Mouse (Mus musculus) A20 (cell line): Measurements from ENCODE around the gene Zscan22.
"Not testable (repeated sequence)": the region's sequence is repeated elsewhere in the genome, so short reads cannot be mapped to it uniquely, and the experiment has no call there.

Source experiments
- DNase-seq: peaks from one replicate; pipeline ENCODE4 v3.0.0-alpha.2; 2011; ENCODE audit warnings: low read depth, low spot score

Gene Zscan22

DNA sequence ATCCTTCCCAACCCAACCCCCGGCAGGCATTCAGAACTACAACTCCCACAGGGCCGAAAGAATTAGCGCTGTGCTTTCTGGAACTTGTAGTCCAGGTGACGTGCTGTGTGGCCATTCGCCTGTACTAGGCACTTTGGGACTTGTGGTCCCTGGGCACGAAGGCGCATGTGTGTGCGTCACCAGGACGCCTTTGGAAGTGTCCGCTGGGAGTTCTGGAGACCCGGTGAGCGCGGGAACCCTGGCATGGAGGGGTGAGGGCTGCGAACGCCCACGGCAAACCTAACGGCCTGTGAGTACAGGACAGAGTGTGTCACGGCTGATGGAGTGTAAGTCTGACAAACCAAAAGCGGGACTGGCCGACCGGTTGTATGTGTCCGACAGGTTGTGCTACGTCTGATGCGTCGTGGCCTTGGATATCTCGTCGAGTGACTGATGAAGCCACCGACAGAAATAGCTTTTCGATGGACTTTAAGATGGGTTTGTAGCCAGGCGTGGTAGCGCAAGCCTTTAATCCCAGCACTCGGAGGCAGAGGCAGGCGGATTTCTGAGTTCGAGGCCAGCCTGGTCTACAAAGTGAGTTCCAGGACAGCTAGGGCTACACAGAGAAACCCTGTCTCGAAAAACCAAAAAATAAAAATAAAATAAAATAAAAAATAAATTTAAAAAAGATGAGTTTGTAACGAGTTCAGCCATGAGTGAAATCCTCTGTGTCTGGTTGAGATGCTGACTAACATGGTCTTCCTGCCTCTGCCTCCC lies at the start of gene Zscan22:
Zscan22 (plus strand) TSS at position 161 of the 756 bp plus-strand sequence.
- DNase-seq: peak; percentile 87

DNA sequence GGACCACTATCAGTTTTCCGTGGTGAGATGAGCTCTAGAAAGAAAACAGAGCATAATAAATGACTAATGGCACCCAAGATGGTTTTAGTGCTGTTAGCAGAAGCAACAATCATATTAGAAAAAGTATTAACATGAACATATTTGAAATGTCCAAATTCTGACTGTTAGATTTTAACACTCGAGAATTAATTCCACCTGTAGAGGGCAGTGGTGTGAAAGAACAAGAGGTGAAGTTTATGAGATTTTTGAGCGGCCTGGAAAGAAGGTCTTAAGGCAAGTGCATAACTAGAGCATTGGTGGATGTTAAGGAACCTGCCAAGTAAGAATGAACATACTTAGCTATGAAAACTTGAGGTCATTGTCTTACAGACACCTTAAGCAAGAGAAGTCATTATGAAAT lies 23.3 kb upstream of the Zscan22 start:
- peak; percentile 59 for DNase-seq

DNA sequence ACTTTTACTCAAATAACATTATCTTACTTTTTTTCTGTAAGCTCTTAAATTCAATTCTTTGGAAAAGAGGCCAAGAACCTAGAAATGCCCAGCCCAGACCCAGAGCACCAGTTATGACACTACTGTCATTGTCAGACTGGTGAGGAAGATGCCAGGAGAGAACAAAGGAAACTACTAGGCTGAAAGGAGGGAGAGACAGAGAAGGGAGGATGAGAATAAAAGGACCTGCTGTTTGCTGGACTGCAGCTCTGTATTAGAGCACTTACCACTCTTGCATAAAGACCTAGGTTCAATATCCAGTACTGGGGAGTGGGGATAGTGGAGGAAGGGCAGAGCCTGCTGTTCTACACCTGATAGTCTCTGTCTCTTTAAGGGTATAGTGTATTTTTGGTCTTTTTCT lies 17.6 kb upstream of the Zscan22 start:
- no peak for DNase-seq

DNA sequence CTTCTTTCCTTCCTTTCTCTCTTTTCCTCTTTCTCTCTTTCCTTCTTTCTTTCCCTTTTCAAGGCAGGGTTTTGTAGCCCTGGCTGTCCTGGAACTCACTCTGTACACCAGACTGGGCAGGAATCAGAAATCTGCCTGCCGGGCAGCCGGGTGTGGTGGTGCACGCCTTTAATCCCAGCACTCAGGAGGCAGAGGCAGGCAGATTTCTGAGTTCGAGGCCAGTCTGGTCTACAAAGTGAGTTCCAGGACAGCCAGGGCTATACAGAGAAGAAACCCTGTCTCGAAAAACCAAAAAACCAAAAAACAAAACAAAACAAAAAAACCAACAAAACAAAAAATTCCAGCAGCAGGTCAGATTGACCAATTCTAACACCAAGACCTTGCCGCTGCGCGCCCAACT lies 17.1 kb upstream of the Zscan22 start:
- not testable (repeated sequence) for DNase-seq

DNA sequence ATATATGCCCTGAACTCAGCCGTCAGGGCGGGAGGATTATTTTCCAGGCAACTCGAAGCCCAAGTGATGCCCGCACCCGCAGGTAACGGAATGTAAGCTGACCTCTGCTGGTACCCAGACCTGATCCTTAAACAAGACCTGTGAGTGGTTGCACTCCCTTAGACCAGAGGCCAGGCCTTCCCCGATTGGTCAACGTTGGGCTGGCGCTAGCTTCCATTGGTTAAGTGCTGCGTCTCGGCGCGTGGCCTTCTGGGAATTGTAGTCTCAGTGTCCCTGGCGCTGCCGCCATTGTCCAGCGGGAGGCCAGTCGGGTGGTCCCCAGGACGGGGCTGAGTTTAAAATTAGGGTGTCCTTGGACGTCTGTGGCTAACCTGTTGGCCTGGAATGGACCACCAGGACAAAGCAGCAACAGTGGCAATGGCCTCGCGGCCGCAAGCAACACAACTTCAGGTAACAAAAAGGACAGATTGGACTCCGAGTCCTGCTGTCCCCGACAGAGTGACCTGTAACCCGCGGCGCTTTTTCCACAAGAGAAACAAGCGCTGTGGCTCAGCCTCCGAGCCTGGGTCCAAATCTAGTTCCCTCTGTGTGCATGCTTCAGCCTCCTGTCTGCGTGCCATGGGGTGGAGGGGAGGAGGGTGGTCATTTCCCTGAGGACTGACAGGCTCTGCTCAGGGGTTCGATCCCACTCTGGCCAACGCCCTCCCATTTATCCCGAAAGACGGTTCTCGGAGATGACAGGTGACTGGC lies 16.5 kb upstream of the Zscan22 start, which contains the start of gene Zfp128:
Zfp128 (plus strand) TSS at position 267 of the 750 bp plus-strand sequence.
- peak; percentile 95 for DNase-seq

DNA sequence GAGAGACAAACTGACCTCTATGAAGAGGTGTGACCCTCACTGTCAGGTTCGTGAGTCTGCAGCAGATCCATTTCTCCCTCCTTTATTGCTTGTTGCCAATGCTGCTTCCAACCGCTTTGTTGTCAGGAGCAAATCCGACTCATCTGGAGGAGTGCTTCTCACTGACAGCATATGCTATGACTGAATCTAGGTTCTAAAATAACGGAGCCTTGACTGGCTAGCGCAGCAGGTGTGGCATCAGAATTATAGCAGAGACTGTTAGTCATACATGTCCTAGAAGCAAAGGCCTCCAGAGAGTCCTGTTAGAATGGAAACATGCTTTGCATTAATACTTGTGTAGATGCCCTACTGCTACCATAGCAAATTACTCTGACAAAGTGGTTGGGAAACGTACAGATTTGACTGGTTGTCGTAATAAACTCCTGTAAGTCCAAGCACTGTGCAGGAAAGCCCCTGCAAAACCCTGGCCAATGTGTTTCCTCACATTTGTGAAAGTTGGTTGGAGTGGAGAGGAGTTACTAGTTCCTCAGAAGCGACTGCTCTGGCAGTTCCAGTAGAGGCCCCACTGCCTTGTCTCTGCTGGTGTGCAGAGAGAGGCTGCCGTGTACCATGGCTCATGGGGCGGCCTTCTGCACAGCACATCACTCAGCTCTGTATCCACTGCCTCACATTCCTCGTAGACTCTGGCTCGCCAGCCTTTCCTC lies 10.9 kb upstream of the Zscan22 start:
- no peak for DNase-seq

DNA sequence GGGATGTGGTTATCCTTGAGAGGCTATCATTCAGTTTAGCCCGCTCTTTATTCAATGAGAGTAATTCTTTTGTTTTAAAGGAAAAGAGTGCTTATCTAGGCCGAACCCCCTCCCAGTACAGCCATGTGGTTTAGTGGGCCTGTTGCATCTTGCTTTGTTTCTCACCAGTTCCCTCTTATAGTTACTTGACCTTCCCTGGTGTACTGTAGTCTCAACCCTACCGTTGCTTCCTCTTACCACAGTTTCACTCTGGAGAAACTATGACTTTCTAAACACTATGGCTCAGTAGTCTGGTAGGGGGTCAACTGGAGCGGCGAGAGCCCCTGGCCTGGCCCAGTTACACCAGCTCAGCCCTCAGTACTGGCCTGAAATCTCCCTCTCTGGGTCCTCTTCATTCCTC lies 10.0 kb upstream of the Zscan22 start:
- DNase-seq: no peak

DNA sequence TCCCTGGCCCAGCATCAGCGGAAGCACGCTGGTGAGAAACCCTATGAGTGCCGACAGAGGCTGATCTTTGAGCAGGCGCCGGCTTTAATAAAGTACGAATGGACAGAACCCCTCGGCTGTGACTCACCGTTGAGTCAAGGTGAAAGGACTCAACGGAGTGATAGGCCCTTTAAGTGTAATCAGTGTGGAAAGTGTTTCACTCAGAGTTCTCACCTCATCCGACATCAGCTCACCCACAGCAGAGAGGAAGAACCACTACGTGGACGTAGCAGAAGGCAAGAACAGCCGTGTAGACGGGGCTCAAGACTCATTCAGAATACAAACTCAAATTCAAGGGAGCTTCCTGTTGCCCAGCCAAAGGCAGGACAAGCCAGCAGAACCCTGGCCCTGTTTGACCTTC lies 6.7 kb upstream of the Zscan22 start:
- DNase-seq: no peak

DNA sequence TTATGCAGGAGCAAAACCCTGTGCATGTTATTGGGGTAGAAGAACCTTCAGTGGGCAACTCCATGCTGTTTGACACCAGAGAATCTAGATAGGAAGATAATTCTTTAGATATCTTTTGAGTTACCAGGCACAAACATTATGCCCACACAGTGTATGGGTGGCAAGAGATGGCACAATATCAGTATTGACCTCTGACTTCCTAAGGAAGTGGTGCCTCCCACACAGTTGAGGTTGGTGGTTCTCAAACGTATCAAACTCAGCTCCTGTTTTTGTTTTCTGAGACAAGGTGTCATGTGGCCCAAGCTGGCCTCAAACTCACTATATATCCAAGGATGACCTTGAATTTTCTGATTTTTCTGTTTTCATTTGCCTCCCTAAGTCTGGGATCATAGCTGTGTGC lies 6.3 kb upstream of the Zscan22 start:
- DNase-seq: no peak

DNA sequence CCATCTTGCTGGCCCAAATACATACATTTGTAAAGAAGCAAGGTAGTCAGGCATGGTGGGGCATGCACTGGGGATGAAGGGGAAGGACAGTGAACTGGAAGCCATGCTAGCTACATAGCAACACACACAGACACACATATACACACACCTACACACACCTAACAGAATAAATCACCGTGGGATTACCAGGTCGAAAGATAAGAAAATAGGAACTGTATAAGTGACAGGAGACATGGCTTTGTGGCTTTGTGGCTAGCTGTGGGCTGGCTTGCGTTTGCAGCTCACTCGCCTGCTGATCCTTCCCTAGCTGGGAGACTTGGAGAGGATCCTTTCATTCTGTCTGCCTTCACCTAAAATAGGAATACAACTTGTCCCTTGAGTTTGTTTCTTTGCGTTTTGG lies 3.9 kb downstream of the Zscan22 start:
- no peak for DNase-seq

DNA sequence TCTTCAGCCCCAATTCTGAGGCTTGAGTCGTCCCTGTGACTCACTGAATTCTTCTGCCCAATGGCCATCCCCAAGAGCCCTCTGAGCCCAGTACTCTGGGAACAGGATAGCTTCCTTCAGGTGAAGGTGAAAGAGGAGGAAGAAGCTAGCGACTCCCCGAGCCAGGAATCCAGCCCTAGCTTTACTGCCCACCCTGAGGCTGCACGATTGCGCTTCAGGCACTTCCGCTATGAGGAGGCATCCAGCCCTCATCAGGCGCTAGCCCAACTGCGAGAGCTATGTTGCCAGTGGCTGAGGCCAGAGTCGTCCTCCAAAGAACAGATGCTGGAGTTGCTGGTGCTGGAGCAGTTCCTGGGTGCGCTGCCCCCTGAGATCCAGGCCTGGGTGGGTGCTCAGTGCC lies 6.0 kb downstream of the Zscan22 start:
- peak; percentile 78 for DNase-seq

DNA sequence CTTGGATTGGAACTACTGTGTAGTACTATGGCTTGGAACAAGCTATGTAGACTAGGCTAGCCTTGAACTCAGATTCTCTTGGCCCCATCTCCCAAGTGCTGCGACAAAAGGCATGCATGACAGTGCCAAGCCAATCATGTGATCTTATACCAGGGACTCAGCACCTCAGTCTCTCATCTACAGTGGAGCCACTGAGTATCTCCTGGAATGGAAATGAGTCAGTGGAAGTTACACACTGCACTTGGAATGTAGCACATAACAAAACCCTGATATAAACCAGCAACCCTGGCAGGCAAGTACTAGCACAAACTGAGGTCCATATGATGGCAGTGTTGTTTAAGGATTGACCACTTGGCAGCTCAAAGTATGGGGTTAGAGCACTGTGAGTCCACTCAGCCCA lies 7.5 kb downstream of the Zscan22 start:
- no peak for DNase-seq

DNA sequence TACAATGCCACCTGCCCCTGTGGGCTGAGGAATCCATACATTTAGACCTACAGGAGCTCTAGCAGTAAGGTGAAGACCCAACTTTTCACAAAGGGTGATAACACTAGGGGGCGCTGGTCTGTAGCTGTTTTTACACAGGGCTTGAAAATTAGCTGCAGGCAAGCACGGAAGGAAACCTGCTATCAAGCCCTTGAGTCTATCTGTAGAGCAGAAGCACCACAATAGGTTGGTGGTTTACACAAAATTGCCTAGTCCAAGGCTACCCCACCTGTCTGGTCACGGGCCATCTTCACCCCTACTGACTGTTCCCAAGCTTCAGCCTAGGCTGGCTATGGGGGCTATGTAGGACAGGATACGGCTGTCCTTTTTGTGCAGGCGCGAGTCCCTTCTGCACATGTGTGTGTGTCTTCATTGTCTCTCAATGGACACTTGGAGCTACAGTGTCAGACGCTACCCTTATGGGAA lies 11.9 kb downstream of the Zscan22 start:
- DNase-seq: peak; percentile 84

DNA sequence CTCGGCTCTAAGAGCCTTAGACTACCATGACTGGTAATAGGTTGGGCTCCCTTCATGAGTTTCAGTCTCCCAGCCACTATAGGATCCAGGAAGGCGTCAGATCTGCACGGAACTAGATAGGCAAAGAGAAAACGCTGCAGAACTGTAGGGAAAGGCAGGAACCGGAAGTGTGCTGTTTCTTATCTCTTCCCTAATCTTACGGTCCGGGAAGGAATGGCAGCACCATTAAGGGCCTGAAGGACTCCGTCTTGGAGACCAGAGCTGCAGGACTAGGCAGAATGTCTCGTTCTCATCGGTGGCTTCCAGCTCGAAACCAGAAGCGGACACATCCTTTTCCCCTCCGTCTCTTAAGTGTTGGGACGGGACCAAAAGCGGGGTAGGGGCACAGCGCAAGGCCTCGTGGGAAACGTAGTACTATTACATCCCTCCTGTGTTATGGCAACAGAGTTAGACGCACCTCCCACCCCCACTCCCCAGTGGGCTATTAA lies 12.6 kb downstream of the Zscan22 start:
- peak; percentile 83 for DNase-seq

DNA sequence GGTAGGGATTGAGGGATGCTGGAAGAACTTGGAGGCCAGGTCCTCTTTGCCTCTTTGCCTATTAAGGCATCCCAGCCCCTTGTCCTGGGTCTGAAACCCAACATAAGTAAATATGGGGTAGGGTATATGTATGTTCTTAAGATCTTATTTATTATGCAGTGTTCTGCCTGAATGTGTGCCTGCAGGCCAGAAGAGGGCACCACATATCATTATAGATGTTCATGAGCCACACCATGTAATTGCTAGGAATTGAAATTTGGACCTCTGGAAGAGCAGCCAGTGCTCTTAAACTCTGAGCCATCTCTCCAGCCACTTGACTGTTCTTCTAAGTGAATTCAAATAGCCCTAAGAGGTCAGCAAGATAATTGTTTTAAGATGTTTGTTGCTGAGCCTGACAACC lies 15.9 kb downstream of the Zscan22 start:
- DNase-seq: peak; percentile 56

DNA sequence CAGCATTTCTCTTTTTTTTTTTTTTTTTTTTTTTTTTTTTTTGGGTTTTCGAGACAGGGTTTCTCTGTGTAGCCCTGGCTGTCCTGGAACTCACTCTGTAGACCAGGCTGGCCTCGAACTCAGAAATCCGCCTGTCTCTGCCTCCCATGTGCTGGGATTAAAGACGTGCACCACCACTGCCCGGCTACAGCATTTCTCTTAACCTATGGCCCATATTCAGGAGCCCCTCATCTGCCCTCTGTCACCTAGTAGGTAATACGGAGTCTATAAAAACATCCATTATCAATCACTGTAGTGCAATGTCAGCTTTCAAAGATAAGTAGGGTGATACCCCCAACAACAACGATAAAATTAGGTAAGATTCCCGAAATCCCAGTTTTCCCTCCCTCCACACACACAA lies 22.9 kb downstream of the Zscan22 start:
- not testable (repeated sequence) for DNase-seq

DNA sequence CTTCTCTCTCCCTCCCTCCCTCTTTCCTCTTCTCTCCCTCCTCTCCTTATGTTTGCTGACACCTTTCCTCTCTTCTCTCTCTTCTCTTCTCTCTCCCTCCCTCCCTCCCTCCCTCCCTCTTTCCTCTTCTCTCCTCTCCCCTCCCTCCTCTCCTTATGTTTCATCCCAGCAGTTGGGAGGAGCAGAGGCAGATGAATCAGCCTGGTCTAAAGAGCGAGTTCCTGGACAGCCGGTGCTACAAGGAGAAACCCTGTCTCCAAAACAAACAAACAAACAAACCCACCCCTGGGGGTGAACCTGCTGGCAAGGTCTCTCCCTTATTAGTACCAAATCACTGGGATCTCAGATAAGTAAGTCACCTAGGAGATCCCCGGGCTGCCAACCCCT lies 23.7 kb downstream of the Zscan22 start:
- DNase-seq: no peak

DNA sequence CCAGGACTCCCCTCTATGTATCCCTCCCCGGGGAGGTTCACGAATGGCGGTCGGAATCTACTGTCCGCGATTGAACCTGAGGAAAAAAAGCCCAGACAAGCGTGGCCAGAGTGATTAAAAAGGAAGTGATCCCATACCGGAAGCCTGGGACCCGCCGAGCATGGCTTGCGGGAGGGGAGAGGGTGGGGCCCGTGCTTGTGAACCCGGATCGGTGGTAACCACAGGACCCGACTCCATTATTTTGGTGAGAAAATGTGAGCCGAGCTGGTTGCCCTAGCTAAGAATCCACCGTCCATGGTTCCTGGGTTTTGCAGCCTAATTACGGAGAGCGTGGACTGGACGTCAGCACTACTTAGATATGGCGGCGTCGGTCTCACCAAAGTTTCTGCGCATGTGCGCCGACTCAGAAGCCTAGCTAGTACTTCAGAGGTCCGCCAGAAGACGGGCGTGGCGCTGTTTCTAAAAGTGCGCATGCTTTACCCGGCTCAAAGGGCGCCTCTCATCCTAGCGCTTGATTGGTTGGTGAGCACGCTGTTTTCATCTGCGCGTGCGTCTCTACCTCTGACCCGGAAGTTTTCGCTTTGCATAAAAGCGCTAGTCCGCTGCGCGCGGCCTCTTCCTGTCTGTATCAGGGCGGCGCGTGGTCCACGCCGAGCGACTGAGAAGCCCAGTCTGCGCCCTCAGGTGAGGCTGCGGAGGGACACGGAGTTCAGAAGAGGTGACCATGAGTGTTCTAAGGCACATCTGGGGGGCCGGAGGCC lies 24.3 kb downstream of the Zscan22 start, which contains the start of gene Rps5:
Rps5 (plus strand) TSS at position 586 of the 761 bp plus-strand sequence.
- DNase-seq: peak; percentile 99

DNA sequence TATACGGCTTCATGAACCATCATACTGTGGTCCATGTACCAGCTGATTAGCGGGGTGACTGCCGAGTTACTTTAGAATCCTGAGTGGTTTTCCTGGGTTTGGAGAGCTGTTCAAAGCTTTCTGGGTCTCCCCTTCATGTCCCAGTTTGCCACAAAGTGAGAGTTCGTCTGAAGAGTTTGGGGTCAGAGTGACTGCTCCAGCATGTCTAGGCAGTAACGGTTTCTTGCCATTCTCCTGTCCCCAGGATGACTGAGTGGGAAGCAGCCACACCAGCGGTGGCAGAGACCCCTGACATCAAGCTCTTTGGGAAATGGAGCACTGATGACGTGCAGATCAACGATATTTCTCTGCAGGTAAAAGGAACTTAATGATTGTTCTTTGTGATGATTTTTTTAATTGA lies 25.1 kb downstream of the Zscan22 start:
- no peak for DNase-seq

DNA sequence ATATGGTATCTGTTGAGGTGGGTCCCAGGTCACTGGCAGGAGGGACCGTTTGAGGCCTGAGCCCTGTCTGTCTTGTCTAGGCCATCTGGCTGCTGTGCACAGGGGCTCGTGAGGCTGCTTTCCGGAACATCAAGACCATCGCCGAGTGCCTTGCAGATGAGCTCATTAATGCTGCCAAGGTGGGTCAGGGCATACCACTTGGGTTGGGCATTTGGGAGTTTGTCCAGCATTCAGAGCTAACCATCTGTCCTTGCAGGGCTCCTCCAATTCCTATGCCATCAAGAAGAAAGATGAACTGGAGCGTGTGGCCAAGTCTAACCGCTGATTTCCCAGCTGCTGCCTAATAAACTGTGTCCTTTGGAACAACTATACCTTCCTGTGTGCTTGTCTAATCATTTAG lies 28.7 kb downstream of the Zscan22 start:
- DNase-seq: no peak

DNA sequence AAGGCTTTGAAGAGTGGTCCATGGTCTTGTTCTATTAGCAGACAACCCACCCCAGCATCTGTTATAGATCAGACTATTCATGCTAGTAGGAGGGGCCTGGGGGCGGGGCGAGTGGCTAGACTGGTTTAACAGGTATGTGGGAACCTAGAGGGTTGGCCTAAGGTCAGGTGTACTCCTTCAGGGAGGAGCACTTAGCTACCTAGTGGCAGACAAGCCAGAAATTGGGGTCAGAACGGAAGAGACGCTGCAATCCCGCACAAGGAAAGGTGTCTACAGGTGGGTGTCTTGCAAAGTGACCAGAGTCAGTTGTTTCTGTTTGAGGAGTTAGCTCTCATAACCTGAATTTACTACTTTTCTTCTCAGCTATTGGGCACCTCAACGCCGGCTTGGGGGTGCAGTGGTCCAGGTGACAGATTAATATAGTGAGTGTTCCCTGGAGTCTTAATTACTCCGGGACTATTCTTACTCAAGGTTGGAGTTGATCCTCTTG lies 29.6 kb downstream of the Zscan22 start, which contains the start of gene Rnf225:
Rnf225 (plus strand) TSS at position 226 of the 490 bp plus-strand sequence.
- peak; percentile 22 for DNase-seq
